Mouse (Mus musculus): ENCODE measurements at regions not wholly inside any gene's neighbourhood (a gene's known extent, or its start where the extent isn't known, plus 50 kb on each side); places are given as distances from the start of the nearest gene placed in this dataset.

DNA sequence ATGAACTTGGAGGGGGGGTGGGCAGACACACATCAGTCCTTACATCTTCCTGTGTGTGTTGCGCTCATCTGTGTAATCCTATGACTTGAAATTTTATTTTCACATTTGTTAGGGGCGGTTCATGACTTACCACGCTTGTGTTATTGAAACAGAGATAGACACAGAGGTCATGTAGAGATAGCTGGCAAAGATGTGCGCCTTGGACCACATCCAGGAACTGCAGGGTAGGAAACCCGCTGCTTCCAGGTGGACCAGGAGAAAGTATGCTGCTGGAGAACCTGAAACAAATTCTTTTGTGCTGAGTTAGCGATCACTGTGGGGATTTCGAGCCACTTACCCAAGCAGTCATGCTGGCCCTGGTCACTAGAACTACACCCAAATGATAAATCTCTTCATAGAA, 89.1 kb downstream of the Kcnj2 start:
- no peak for ATAC-seq

DNA sequence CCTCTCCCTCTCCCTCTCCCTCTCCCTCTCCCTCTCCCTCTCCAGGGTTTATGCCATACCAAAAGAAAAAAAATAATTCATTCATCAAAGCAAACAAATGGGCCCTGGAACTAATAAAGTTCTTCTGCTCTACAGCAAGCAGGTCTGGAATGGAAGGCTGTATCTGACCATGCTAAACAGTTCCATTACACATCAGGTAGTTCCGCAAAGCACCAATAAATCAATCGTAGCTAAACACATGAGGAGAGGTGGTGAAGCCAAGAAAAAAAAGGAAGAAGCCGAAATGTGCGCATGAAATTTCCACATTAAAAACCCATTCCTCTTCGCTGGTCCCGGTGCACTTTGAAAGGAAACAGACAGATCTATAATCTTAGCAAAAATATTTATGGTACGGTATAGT, 89.8 kb downstream of the Kcnj2 start:
- ATAC-seq: no peak

DNA sequence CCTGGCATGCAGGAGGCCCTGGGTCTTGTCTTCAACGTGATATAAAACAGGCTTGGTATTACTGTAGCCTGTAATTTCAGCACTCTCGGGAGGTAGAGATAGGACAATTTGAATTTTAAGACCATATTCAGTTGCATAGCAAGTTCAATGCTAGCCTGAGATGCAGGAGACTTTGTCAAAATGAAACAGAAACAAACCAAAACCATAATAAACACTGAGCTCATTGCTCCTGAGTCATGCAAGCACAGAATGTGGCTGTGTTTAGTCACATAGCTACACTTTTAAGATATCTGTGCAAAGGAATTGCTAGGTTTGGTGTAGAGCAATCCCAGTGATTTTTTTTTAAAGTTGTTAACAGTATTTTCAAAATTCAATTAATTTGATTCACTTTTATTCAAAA, 93.3 kb downstream of the Kcnj2 start:
- ATAC-seq: no peak

- ATAC-seq: no peak
These were observed 98.9 kb downstream of the Kcnj2 start for GRCm38 (mm10) chr11:111164907-111165306.

DNA sequence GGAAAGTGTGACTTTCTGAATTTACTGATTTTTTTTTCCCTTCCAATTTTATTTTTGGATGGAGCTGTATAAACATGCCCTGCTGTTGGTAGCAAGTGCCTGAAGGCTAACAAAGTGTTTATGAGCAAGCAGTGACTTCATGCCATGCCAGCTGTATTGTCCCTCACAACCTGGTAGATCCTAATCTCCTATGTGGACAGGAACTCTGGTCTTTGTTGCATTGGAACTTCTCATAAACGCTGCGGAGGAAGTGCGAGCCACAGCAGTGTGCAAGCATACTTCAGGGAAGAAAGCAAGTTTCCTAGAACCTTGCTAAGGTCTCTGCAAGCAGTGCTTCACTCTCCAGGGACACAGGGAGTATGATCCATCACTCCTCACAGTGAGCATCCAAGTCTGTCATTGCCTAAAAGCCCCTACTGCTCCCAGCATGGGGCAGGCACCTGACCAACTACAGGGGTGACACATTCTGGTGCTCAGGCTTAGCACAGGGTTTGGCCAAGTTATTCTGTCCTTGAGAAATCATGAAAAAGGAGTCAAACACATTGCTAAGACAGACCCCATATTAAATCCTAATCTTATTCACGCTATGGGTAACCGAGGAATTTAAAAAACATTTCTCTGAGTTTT, 104.3 kb downstream of the Kcnj2 start:
- no peak for ATAC-seq

DNA sequence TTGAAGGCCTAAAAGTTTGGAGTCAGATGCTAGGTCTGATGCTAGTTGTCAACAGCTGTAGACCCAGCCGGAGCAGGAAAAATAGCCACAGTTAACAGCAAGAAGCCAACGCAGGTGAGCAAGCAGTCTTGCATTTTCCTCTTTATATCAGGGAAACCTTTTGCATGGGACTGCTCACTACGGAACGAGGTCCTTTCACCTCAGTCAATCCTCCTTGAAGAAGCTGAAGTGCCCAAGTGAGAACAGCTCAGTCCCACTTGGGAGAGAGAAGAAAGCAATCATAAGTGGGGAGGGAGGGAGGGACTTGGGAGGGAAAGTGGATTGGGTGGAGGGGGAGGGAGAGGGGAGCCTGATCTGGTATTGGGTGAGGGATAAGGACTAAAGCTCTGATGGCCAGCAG, 107.6 kb downstream of the Kcnj2 start:
- no peak for ATAC-seq

DNA sequence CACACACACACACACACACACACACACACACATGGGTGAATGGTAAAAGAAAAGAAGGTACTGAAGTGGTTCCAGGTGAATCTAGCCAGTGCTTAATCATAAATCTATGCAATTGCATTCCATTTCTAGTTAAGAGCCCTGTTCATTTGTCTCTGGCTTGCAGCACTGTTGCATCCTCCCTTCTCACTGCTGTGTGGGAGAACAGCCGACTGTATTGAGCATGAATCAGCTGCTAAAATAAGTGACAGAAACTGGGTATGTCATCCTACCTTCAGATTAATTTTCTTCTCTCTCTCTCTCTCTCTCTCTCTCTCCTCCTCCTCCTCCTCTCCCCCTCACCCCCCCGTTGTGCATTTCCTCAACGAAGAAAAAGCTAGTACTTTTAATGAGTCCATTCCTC, 109.6 kb downstream of the Kcnj2 start:
- ATAC-seq: no peak

DNA sequence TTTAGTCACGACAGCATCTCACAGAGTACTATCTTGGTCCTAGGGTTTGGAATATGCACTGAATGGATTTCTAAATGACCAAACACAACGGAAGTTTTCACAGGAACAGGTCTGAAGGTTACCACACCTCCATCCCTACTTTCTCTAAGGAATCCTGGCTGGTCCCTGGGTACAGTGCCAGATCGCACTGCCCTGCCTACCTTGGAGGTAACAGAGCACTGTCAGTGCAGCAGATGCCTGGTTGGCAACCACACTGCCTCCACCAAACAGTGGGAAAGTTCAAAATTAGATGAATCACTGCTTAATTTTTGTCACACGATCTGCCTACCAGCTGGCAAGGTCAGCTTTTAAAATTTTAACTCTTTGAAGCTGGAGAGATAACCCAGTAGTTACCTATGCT, 111.6 kb downstream of the Kcnj2 start:
- no peak for ATAC-seq

GRCm38 (mm10) chr11:111197422-111197821, 131.5 kb downstream of the Kcnj2 start:
- no peak for ATAC-seq

DNA sequence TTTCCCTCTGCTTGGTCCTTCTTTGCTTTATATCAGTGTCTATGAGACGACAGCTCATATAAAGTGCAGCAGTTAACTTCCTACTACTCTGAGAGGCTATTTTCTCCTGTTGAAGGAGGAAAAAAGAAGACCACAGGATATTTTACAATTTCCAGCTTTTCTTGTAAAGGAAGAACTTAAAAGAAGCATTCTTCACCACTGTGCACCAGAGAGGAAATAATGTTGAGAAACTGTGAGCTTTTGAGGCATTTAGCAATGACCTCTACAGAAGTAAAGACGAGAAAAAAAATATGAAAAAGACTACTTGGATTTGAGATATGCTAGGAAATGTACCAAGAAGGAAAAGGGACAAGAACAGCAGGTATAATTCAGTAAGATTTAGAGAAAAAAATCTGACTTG, 134.5 kb downstream of the Kcnj2 start:
- no peak for ATAC-seq

DNA sequence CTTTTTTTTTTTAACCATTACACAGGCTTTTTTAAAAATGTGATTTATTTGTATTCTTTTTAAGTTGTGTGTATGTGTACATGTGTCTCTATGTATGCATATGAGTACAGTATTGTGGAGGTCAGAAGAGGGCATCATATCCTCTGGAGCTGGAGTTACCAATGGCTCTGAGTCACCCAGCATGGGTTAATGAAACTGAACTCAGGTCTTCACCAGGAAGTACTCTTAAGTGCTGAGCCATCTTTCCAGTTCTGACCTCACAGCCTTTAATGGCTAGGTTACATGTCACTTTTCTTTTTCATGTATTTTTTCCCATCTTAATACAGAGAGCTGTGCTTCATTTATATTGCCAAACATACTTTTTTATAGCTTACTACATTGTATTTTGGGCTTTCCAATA, 136.8 kb downstream of the Kcnj2 start:
- no peak for ATAC-seq

DNA sequence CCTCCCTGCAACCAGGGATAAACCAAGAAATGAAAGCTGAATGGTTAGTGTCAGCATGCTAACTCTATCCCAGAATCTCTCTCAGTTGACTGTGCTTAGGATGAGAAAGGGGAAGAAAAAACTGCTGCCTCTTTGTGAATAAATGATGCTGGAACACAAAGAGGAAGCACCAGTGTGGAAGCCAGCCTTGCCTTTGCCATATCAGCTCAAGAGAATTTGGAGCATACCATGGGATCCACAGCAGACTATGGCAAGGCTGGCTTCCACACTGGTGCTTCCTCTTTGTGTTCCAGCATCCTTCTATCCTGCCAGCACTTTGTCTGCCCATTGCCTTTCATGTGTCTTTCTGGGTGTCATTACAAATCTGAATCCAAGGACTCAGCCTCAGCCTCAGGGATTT, 144.6 kb downstream of the Kcnj2 start:
- no peak for ATAC-seq

- ATAC-seq: no peak
These were observed 146.2 kb downstream of the Kcnj2 start for GRCm38 (mm10) chr11:111212038-111212701.

- no peak for ATAC-seq
These were observed 146.9 kb downstream of the Kcnj2 start for GRCm38 (mm10) chr11:111212702-111213328.

GRCm38 (mm10) chr11:111215006-111215405, 149.0 kb downstream of the Kcnj2 start:
- ATAC-seq: no peak

GRCm38 (mm10) chr11:111223834-111224233, 157.9 kb downstream of the Kcnj2 start:
- ATAC-seq: no peak

DNA sequence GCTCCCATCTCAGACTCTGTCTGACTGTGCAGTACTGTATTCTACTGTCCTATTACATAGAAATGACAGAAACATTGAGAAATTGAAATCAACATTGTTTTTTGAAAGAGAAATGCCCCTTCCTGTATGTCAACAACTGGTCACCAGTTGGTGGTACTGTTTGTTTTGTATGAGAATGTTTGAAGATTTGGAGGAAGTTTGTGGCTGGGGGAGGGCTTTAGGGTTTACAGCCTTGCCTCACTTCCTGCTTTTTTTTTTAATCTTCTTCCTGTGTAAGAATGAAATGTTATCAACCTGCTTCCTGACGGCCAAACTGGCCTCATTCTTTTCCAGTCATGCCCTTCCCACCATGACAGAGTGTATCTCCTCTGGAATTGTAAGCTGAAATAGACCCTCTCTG, 161.3 kb downstream of the Kcnj2 start:
- no peak for ATAC-seq

DNA sequence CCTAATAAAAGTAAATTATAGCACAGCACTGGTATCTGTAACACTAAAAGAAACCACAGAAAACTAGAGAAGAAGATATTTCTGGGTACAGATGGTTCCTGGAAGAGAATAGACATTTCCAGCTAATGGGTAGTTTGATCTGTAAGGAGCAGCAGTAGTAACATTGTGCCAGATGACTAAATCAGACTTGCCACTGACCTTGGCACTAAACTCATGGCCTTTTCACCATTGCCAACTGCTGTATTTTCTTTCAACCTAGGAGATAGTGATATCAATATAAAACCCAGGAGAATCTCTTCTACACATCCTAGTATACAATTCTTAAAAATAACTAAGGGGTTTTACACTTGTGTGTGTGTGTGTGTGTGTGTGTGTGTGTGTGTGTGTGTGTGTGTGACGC, 170.8 kb downstream of the Kcnj2 start:
- ATAC-seq: no peak

DNA sequence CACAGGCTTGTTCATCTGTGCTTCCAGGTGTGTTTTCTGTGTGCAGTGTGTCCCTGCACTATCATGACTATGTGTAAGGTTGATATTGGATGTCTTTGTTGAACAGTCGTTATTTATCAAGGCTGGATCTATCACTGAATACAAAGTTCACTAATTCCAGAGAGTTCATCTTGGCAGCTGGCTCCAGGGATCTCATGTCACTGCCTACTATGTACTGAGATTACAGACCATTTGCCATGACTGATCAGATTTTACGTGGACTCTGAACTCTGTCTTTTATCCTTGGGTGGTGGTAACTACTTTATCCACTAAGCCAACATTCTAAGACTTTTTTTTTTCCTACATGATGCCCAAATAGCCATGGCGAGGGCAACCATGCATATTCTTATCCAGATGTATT, 173.8 kb downstream of the Kcnj2 start:
- ATAC-seq: no peak

GRCm38 (mm10) chr11:111252226-111252625, 186.3 kb downstream of the Kcnj2 start:
- ATAC-seq: no peak

GRCm38 (mm10) chr11:111256596-111256995, 190.6 kb downstream of the Kcnj2 start:
- ATAC-seq: no peak

DNA sequence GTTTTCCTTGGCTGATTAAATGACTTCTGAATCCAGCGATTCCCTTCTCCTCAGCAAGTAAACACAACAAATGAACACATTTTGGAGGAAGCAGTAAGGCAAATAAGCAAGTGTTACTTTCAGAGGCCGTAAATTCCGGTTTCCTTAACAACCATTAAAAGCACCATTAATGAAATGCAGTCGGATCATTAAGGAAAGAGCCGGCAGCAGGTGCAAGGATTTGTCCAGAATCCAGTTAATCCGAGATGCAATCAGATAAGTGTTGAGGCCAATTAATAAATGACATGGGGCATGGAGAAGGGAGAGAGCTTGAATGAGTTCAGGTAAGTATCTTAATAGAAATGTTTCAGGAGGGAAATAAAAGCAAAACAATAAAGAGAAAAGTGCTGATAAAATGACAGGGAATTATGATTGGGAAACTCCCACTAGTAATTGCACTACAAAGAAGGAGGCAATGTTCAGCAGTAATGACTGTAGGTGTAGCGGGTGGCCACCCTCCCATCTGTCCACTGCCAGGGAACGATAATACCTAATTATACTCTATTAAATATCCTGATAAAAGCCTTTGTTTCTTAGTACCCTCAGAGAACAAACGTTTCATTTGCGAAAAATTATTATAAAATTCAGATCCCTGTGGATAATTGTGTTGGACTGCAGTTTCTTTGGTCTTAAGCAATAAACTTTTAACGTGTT, 194.9 kb downstream of the Kcnj2 start:
- no peak for ATAC-seq

DNA sequence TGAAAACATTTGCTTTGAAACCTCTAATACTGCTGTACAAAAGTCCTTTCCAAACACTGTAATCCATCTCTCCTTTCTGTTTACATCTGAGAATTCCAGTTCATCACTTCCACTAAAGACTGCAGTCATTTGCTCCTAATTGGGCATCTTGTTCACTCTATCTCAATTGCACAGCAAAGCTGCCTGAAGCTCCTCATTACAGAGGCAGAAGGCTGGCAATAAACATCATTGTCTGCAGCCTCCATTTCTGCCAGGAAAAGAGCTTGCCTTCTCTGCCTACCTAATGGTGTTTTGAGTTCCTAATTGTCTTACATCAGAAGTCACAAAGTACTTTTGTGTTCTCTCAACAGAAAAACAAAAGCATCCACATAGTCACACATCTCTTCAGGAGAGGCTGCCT, 207.7 kb downstream of the Kcnj2 start:
- no peak for ATAC-seq

- ATAC-seq: no peak
These were observed 214.8 kb downstream of the Kcnj2 start for GRCm38 (mm10) chr11:111280769-111281168.

Measured in inflammation-experienced regulatory T-cells, adult 6 months (primary cell).